Mouse (Mus musculus): ENCODE data around the gene Pdgfc.

Pdgfc gene

DNA sequence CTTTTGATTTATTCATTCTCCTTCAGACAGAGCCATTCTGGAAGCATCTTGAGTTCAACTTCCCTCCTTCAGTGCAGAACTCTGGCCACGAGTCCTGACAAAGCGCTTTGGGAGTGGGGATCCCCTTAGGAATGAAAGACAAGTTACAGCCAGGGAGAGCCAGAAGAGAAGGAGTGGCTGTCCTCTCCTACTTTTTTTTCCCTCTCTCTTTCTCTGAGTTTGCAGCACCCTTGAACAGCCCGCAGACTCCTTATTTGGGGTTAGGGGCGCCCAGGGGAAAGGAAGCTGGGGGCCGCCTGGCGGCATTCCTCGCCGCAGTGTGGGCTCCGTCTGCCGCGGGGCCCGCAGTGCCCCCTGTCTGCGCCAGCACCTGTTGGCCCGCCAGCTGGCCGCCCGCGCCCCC lies at the start of gene Pdgfc:
Gene Pdgfc, plus strand, starts transcription at position 266 of the 403 bp plus-strand sequence.
- peak; percentile 60 for DNase-seq (ENCODE audit: low read depth, low spot score)

DNA sequence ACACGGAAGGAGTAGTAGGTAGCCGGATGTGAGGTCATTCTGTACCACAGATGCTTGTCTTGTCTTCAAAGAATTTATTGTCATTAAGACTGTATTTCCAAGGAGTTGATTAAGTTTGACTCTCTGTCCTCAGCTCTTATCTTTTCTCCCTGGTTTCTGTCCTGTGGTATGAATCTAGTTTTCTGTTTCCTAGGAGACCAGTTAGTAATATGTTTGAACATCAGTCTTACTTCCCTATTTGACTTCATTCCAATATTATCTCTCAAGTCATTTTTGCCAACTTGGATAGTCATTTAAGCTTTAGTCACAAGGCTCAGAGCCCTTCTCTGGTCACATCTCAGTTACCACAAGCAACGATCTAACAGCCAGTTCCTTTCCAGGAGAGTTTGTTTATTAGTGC lies 27.0 kb upstream of the Pdgfc start:
- no peak for DNase-seq (ENCODE audit: low read depth, low spot score)

DNA sequence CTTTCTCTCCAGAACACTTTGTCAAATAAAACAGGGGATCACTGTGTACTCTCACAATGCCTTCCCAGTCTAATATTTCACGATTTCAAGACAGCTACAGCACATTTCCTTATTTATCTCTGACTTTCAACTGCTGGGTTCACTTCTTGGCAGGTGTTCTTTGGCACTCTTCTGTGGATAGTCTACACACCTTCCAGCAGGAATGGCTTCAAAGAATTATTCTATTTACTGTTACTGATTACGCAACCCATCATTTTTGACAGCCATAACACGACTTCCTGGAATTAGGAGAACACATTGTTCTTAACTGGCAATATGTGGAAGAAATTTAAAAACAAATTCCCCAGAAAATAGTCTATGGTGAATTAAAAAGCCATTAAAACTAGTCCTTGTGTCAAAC lies 26.3 kb upstream of the Pdgfc start:
- no peak for DNase-seq (ENCODE audit: low read depth, low spot score)

DNA sequence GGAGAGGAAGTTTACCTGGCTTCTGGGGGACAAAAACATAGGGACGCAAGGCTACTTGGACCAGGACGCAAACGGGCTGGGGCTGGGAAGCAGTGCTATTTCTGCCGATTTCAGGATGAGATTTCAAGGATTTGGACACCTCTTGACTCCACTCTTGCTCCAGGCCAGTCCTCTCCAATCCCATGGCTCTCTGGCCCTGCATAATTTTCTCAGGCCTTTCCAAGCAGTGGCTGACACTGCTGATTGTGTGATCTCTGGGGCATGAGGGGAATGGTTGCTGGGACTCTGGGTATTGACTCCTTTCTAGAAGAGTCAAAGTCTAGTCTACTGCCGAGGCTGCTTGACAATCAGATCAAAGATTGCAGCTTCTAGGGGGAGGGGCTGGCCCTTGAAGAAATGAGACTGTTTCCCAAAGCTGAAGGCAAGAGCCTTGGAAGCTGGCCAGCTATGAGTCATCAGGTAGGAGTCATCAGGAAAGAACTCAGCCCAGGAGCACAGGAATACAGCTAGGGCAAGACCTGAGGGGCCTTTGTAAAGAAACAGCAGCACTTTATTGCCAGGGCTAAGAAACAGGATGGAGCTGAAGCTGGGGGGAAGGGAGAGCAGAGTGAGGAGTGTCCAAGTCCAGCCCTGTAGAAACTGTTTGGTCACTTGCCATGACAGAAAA lies 18.7 kb upstream of the Pdgfc start:
- DNase-seq (ENCODE audit: low read depth, low spot score): peak; percentile 62

DNA sequence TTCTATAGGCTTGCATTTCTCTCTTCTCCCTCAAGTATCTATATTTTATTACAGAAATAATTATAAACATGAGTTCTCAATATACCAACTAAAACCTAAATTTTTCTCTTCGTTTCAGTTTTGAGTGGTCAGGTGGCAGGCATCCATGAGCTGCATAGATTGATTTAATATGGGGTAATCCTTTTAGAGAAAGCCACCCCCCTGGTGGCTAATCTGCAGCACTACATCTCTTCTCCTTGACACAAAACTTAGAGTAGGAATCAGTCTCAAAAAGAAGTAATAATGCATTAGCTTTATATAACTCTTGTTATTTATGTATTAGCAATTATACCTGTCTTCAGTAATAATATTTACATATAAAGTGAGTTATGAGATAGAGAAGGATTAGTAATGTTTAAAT lies 16.2 kb upstream of the Pdgfc start:
- peak; percentile 39 for DNase-seq (ENCODE audit: low read depth, low spot score)

DNA sequence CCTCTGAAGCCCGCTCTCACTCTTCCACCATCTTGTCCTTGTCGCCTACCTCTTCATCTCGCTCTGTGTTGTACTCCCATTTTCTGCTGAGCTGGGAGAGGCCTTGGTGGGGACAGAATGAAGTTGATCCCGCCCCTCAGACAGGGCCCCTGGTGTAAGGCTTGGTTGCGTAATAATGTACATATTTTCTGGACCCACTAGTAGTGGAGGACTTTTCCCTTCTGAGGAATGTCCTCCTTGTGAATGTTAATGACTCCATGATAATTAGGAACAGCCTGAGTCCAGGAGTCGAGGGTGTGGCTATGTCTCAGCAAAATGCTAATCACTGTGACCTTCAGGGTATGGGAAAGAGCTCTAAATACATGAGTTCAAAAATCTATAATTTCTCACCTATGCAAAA lies 14.4 kb upstream of the Pdgfc start:
- DNase-seq (ENCODE audit: low read depth, low spot score): peak; percentile 92

DNA sequence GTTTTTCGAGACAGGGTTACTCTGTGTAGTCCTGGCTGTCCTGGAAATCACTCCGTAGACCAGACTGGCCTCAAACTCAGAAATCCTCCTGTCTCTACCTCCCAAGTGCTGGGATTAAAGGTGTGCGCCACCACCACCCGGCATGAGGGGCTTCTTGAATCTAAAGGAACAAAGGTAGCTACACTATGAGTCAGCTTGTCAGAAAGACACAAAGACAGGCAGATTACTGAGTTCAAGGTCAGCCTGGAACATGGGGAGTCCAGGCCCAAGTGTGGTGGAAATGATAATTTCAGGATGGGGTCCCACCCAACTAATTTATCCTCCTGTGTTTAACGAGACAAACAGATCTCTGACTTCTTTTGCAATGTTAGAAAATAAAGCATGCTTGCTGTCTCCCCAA lies 13.9 kb upstream of the Pdgfc start:
- peak; percentile 84 for DNase-seq (ENCODE audit: low read depth, low spot score)

DNA sequence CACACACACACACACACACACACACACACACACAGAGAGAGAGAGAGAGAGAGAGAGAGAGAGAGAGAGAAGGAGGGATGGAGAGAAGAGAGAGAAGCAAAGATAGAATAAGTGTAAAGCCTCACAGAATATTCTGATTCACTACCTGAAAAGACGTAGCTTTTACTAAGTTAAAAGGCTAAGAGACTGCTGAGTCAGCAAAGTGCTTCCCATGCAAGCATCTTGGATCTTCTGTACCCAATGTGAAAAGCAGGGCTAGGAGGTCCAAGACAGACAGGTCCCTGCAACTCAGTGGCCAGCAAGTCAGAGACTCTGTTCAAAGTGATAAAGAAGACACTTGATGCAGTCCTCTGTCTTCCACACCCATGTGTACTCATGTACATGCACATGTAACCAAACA lies 13.4 kb upstream of the Pdgfc start:
- peak; percentile 42 for DNase-seq (ENCODE audit: low read depth, low spot score)

DNA sequence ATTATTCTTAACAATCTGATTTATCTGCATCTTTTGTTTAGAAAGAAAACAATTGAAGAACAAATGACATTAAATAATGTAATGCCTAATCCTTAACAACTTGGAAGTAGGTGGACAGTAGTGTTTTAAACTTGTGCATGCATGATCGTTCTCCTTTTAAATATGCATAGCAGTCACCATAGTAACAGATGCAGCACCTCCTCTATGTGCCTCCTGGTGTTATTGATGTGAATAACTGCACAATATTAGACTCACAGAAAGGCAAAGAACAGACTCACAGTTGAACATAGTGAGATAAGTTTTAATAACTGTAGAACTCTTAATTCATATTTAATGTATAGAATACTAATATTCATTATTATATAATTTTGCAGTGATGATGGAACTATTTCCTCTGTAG lies 12.6 kb upstream of the Pdgfc start:
- no peak for DNase-seq (ENCODE audit: low read depth, low spot score)

DNA sequence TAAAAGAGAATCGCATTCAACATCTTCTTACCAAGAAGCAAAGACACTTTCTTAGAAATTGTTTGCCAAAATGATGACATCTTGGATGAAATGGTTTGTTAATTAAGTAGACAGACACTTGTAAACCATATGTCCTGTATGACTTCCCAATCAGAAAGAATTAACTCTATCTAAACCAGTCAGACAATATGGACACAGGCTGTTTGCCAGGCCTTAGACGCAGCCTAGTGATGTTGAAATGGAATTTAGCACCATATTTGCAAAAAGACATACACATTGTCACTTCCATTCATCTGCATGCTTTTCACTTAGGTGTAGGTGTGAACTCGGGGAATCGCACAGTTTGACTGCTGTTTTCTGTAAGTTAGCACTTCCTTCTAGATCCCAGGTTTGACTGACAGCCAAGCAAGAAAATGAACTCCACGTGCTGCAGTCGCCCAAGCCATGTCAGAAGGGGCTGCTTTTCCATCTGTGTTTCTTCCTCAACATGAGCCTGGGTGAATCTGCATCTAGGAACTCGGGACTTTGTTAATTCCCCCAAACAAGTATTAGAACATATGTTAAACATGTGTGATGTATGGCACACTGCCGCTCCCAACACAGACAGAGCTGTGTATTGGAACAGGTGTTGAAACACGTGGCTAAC lies 10.5 kb upstream of the Pdgfc start:
- no peak for DNase-seq (ENCODE audit: low read depth, low spot score)

DNA sequence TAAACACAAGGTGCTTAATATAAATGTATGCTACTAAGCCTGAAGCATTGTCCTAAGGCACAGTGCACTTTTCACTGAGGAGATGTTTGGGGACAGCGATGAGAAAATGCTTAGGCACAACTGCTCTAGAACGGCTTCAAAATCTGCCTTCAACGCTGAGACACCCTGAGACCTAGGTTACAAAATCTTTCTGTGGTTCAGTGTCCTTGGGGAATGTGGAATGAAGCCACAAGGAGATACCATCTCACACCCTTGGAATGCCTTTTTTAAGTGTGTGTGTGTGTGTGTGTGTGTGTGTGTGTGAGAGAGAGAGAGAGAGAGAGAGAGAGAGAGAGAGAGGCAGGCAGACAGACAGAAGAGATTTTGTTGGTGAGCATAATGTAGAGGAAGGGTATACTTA lies 7.9 kb upstream of the Pdgfc start:
- no peak for DNase-seq (ENCODE audit: low read depth, low spot score)

DNA sequence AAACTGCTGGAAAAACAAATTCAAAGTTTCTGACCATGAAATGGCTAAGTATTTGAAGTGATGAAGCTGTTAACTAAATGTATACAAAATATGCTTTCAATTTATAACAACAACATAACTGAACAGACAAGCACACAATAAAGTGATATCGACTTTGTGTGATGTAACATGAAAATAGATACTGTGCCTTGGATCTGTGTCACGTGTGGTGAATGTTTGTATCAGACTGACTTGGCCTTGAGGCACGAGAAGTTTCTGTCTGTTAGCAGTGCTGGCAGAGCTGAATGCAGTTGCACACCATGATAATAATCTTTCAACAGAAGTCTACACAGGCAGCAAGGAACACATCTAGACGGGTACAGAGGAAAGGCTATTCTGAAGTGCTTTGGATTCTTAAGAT lies 6.9 kb upstream of the Pdgfc start:
- DNase-seq (ENCODE audit: low read depth, low spot score): no peak

DNA sequence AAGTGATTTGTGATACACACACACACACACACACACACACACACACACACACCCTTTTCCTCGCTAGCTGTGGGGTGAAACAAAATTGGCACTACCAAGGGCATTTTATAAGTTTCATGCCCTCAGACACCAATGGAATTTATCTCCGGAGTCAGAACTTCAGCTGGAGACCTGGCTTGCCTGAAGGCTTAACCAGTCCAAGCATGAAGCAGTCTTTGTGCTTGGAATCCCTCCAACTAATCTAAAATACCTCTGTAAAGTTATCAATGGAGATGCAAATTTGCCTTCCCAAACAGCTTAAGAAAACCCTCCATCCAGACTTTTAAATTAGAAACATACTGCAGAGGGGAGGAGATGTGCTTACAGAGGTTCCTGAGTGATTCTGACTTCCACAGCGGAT lies 6.3 kb upstream of the Pdgfc start:
- no peak for DNase-seq (ENCODE audit: low read depth, low spot score)

DNA sequence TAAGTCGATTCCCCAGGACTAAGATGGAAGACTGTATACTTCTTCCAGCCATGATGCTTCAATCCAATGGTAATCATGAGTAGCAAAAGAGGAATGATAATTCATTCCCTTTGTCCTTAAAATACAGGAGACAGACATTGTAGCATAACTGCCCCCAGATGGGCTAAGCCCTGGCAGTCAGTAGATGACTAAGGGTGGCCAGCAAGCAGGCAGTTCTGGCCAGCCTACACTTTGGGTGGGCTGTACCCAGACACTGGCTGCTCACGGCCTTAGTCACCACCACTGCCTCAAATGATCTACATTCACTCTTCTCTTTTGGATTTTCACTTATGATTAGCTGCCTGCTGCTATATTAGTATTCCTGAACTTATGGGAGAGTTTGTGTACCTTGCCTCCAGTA lies 5.9 kb upstream of the Pdgfc start:
- no peak for DNase-seq (ENCODE audit: low read depth, low spot score)

DNA sequence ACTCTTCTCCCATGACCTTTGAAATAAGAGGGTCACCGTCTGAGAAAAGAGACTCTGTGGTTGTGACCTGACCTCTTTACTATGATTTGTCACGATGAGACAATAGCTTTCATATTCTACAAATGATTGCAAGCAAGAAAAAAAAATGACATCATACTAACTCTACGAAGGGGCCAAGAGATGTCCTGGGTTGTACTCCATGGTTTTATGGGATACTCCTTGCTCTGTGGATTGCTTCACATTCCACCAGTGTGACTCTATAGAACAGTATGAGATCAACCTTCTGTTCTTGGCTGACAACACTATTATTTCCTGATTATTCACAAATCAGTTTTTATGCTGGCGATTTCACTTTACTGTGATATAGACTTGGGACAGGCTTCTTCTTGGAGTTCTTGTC lies 4.2 kb upstream of the Pdgfc start:
- no peak for DNase-seq (ENCODE audit: low read depth, low spot score)

DNA sequence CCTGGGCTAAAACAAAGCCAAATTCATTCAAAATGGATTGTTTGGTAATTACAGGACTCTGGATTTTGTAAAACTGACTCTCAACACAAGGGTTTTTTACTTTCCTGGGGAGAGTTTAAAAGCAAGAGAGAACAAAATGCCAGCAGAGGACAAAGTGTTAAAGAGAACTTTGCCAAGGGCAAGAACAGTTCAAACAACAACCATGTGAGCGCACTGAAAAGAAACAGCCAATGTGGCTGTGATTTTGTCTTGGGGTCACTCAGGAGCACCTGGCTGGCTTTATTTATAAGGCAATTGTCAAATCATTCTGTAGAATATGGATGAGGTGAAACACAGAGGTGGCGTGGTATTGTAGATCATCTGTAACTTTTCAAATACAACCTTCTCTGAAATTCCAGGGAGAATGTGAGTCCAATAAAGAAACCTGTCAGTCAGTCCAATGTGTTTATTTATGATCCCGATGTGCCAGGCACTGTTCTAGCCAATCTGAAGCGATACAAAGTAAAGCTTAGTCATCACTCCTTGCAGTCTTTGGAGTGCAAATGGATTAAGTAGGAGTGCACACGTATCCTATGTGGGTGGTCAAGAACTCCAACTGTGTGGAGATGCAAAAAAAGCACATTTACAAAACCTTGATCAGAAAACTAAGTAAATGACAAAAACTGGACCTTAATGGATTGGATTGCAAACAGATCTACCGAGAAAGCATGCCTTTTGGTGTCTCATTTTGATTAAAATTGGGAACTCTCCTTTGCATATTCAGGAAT lies 1.7 kb upstream of the Pdgfc start:
- peak; percentile 86 for DNase-seq (ENCODE audit: low read depth, low spot score)

DNA sequence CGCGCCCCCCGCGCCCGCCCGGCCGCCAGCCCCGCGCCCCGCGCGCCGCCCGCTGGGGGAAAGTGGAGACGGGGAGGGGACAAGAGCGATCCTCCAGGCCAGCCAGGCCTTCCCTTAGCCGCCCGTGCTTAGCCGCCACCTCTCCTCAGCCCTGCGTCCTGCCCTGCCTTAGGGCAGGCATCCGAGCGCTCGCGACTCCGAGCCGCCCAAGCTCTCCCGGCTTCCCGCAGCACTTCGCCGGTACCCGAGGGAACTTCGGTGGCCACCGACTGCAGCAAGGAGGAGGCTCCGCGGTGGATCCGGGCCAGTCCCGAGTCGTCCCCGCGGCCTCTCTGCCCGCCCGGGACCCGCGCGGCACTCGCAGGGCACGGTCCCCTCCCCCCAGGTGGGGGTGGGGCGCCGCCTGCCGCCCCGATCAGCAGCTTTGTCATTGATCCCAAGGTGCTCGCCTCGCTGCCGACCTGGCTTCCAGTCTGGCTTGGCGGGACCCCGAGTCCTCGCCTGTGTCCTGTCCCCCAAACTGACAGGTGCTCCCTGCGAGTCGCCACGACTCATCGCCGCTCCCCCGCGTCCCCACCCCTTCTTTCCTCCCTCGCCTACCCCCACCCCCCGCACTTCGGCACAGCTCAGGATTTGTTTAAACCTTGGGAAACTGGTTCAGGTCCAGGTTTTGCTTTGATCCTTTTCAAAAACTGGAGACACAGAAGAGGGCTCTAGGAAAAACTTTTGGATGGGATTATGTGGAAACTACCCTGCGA lies 517 bp downstream of the Pdgfc start:
- DNase-seq (ENCODE audit: low read depth, low spot score): peak; percentile 75

DNA sequence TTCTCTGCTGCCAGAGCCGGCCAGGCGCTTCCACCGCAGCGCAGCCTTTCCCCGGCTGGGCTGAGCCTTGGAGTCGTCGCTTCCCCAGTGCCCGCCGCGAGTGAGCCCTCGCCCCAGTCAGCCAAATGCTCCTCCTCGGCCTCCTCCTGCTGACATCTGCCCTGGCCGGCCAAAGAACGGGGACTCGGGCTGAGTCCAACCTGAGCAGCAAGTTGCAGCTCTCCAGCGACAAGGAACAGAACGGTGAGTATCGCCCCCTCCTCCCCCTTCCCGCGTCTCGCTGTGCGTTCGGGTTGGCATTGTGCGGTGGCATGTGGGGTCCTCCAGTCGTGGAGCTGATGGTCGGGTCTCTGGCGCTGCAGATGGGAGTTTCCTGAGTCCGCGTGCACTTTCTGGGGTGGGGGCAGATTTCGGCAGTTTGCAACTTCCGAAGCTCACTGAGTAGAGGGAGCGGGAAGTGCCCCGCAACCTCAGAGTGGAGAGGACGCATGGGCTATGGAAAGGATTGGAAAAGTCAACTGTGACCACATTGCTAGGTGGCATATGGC lies 1.2 kb downstream of the Pdgfc start:
- DNase-seq (ENCODE audit: low read depth, low spot score): no peak

DNA sequence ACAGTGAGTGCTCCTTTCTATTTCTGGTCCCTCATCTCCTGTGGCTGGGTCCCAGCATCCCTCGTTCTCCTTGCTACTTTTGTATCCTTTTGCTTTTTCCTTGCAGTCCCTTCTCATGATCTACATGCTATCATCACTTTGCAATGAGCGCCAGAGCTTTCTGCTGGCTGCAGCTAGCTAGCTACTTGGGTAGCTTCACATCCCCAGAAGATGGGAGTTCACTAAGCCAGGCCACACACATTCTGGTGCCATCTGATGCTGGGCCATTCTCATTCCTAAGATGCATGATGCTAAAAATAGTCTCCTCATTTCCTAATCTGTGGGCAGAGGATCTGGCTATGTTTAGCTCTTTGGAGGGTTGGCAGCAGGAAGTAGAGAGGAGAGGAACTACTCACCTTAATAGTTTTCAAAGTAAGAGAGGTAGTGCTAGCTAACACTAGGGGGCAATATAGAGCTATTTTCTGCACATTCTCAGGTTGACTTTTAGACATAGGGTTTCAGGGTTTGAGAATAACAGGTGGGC lies 3.0 kb downstream of the Pdgfc start:
- peak; percentile 74 for DNase-seq (ENCODE audit: low read depth, low spot score)

DNA sequence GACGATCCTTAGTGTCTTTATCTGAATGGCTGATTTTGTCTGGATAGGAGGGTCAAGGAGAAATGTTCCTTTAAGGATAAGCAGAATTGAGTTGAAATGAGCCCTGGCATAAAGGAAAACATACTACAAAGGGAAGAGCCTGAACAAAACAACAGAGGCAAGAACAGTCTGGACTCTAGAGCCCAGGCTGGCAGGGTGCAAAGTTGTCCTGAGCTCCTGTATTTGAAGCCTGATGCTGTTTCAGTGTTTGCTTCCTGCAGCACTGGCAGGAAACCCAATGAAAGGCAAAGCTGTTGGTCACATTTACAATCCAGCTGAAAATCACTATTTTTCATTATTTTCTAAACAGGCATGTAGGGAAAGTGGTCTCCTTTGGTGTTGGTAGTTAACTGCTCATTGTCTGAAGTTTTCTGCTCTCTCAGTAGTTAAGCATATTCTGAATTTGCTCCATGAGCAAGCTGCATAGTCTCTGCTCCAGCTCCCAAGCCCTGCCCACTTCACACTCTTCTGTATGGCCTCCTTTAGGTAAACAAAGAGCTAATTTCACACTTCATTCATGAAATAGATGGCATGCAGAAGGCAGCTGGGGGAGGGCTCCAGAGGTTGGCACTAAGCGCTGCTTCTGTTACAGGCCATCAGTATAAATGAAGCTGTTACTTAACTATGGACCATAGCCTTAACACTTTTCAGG lies 8.6 kb downstream of the Pdgfc start:
- no peak for DNase-seq (ENCODE audit: low read depth, low spot score)

All from R1 (cell line).